Mouse (Mus musculus) embryonic facial prominence, embryonic 10.5 days (tissue): ENCODE results near the gene Pstk. TPM values are rescaled to one million over a fixed set of nuclear protein-coding genes. Genes with fewer than 3 reads are reported as not detected.
A peak's percentile ranks its signal among the peaks of the same experiment; 100 is the strongest.

Experiments
- DNase-seq: peaks from one replicate; pipeline ENCODE4 v3.0.0-alpha.2; 2017; ENCODE audit warnings: low spot score
- H3K27ac ChIP-seq: fragments of 300-500 bp; sonication (generic); replicated peaks from 2 replicates; pipeline ENCODE4 v1.5.1; 2016; ENCODE audit warnings: mild to moderate bottlenecking
- H3K27me3 ChIP-seq: fragments of 300-500 bp; sonication (generic); replicated peaks from 2 replicates; pipeline ENCODE4 v1.6.1; 2016; ENCODE audit warnings: low read depth, mild to moderate bottlenecking; ENCODE audit not compliant: poor library complexity, severe bottlenecking
- H3K36me3 ChIP-seq: fragments of 300-500 bp; sonication (generic); replicated peaks from 2 replicates; pipeline ENCODE4 v1.6.1; 2016; ENCODE audit warnings: mild to moderate bottlenecking, moderate library complexity
- H3K4me1 ChIP-seq: fragments of 300-500 bp; sonication (generic); 2 replicates; pipeline ENCODE4 v1.6.1; 2016
- H3K4me3 ChIP-seq: fragments of 300-500 bp; sonication (generic); 2 replicates; pipeline ENCODE4 v1.5.1; 2016; ENCODE audit warnings: mild to moderate bottlenecking, moderate library complexity
- H3K9me3 ChIP-seq: fragments of 300-500 bp; sonication (generic); 2 replicates; pipeline ENCODE4 v1.6.1; 2016; ENCODE audit warnings: mild to moderate bottlenecking
- WGBS: fragments of 180-500 bp; shearing (Covaris S2); methylation state at CpG from one replicate; pipeline ENCODE4 v1.1.7; 2016; 5-methylcytosine and 5-hydroxymethylcytosine counted together
- polyA plus RNA-seq: library from polyadenylated mRNA; unstranded; fragments of >200 nt; fragmentation: Nextera tagmentation; extraction: Ambion mirVana; gene quantifications from 2 replicates; pipeline ENCODE4 v1.2.1, GENCODE M21; 2016

The Pstk gene
- polyA plus RNA-seq = 71.4 and 75.2 TPM in 2 replicates

DNA sequence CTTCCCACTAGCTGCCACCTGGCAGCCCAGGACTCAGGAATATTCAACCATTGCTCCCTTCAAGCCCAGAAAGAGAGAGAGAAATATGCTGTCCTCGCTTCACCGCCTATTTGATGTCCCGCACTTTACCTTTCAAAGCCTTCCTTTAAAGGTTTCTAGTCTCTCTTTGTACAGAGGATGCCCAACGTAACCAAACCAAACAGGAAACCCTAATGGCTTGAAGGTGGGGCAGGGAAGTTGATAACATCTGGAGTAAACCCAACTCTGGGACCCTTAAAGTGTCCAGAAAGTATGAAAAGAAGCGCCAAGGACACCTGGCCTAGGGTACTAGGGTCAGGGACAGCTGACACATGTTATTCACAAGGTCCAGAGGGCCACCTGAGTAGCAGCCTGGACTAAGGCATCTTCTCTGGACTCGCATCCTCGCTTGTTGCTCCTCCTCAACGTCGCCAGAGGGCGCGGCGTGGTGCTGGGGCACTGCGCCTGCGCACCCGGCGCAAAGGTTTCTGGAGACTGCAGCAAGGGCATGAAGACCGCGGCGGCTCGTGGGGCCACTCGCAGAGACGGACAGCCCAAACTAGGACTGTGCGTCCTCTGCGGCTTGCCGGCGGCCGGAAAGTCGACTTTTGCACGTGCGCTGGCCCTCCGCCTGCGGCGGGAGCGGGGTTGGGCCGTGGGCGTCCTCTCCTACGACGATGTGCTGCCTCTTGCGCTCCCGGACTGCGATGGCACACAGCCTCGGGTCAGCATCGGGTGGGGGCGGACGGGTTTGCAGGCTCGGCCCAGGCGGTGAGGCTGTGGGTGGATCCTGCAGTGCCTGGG, at the start of gene Pstk:
Gene Pstk (plus strand): TSS at position 494 of the 822 bp plus-strand sequence.
- H3K27me3 ChIP-seq = no peaks in the 10 kb centered on the region
- peak; percentile 94 for DNase-seq
- peaks cover 19% of the 10 kb centered on the region for H3K4me1 ChIP-seq
- H3K27ac ChIP-seq = peak within 1 kb of the TSS; percentile 98
- H3K9me3 ChIP-seq = no peaks in the 10 kb centered on the region
- peak within 1 kb of the TSS; percentile 87 for H3K4me3 ChIP-seq
- 5% methylated on average over 47 of the region's 47 CpGs for WGBS
- H3K36me3 ChIP-seq = peaks cover 7% of the 10 kb centered on the region

GRCm38 (mm10) chr7:131322192-131322591, 48.7 kb upstream of the Pstk start, which contains the start of gene Cuzd1:
TSS of gene Cuzd1 (minus strand) at chr7:131322292.
- no peaks in the 10 kb centered on the region for H3K9me3 ChIP-seq
- no peak within 1 kb of the TSS for H3K4me3 ChIP-seq
- no peak within 1 kb of the TSS for H3K27ac ChIP-seq
- H3K36me3 ChIP-seq = no peaks in the 10 kb centered on the region
- WGBS = 80% methylated on average over 2 of the region's 2 CpGs
- H3K27me3 ChIP-seq = no peaks in the 10 kb centered on the region
- DNase-seq = no peak
- no peaks in the 10 kb centered on the region for H3K4me1 ChIP-seq

GRCm38 (mm10) chr7:131327054-131327453, 43.9 kb upstream of the Pstk start:
- Histone ChIP-seq H3K9me3 (no peaks in the 10 kb centered on the region), H3K36me3 (no peaks in the 10 kb centered on the region), H3K27me3 (no peaks in the 10 kb centered on the region), H3K27ac (no peak overlapping the region), H3K4me3 (no peak overlapping the region), H3K4me1 (no peaks in the 10 kb centered on the region)
- no peak for DNase-seq
- WGBS = 84% methylated on average over 5 of the region's 5 CpGs

DNA sequence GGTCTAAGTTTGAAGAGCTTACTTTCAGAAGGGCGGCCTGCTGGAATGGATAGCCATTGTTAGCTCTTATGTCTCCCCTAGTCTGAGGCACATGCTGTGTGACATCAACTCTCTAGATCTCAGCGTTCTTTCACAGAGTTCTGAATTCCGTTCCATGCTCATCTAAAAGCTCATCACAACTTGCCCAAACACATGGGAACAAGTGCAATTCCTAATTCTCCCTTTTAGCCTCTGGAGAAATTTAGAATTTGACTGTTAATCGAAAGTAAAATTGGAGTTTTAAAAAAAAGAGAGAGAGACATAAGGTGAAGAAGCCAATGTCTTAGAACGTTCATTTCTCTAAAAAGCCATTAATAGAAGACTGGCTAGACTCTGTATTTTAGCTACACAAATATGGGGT, 41.5 kb upstream of the Pstk start, which contains the start of gene Fam24b:
Gene Fam24b (minus strand): TSS at position 101 of the 400 bp plus-strand sequence.
- Histone ChIP-seq H3K4me1 (no peaks in the 10 kb centered on the region), H3K27ac (no peak within 1 kb of the TSS), H3K4me3 (no peak within 1 kb of the TSS), H3K27me3 (no peaks in the 10 kb centered on the region), H3K9me3 (no peaks in the 10 kb centered on the region), H3K36me3 (no peaks in the 10 kb centered on the region)
- 92% methylated on average over 5 of the region's 5 CpGs for WGBS
- DNase-seq = no peak

DNA sequence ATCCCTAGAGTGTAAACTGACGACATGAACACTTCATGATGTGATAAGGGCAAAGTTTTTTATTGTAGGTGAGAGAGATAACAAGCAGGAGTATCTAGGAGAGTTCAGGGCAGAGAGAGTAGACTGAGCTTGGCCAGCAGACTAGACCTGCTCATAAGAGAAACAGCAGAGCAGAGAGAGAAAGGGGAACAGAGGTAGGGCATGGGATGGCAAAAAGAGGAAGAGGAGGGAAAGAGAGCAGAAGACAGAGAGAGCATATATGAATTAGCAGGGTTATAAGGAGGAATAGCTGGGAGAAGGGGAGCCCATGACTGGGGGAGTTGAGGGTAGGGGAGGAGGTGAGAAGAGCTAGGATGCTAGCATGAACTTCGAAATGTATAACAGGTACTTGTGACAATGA, 39.3 kb upstream of the Pstk start:
- no peaks in the 10 kb centered on the region for H3K36me3 ChIP-seq
- WGBS = 79% methylated on average over 2 of the region's 2 CpGs
- no peaks in the 10 kb centered on the region for H3K27me3 ChIP-seq
- no peak overlapping the region for H3K27ac ChIP-seq
- H3K4me3 ChIP-seq = no peak overlapping the region
- no peak for DNase-seq
- H3K9me3 ChIP-seq = no peaks in the 10 kb centered on the region
- no peaks in the 10 kb centered on the region for H3K4me1 ChIP-seq

- Histone ChIP-seq H3K36me3 (peaks cover 4% of the 10 kb centered on the region), H3K9me3 (no peaks in the 10 kb centered on the region), H3K4me3 (no peak within 1 kb of the TSS), H3K27ac (no peak within 1 kb of the TSS), H3K27me3 (no peaks in the 10 kb centered on the region), H3K4me1 (no peaks in the 10 kb centered on the region)
- WGBS = 48% methylated on average over 1 of the region's 1 CpGs
- DNase-seq = no peak
Measured at GRCm38 (mm10) chr7:131333564-131333963, 37.4 kb upstream of the Pstk start, which contains the start of gene Fam24a. TSS of gene Fam24a (plus strand) at chr7:131333864.

DNA sequence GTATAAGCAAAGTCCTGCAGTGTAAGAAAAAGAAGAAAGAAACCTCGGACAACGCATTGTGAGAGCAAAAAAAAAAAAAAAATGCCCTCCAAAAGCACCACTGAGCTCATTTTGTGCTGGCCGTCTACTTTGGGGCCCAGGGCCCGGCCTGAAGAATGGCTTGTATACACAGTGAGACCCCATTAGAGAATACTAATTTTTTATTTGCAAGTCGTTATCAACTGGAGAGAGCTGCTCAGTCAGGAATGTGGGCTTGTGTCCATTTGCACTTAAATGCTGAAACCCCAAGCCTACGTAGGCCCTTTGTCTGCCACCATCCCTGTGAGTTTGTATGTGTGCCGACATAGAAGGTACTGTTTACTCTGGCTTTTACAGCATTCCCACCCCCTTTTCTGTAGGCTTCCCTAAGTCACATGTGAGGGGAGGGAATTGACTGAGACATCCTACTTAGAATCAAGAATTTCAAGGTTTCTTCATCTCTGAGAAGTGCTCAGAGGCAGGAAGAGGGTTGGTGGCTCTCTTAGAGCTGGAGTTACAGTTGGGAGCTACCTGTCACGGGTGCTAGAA, 33.4 kb upstream of the Pstk start:
- no peak for DNase-seq
- Histone ChIP-seq H3K27ac (no peak overlapping the region), H3K4me1 (no peaks in the 10 kb centered on the region), H3K4me3 (no peak overlapping the region), H3K36me3 (peaks cover 36% of the 10 kb centered on the region), H3K27me3 (no peaks in the 10 kb centered on the region), H3K9me3 (no peaks in the 10 kb centered on the region)
- WGBS = 73% methylated on average over 8 of the region's 8 CpGs

DNA sequence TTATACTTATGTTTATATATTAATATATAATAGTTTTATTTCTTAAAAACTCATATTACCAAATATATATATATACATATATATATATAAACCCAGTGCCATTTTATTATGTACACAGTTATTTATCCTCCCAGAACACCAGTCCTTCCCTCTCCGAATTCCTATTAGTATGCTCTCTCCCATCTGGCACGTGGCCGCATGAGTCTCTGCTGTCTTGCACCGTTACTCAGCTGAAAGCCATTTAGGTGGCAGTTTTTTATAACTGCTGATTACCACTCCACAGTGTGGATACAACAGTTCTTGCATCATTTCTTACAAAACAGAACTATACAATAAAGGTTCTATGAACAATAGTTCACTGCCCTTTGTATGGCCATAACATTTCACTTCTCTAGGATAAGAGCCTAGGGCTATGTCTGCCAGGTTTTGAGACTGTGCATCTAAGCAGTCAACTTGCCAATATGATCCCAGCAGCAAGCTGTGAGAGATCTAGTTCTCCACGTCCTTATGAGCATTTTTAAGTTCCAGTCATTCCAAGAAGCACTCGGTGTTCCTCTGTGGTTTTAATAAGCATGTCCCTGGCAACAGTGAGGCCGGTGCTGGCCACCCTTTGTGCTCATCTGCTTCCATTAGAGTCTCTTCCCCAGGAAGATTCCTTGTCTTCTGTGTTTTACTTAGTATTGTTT, 24.9 kb upstream of the Pstk start:
- H3K4me3 ChIP-seq = no peak overlapping the region
- no peaks in the 10 kb centered on the region for H3K4me1 ChIP-seq
- no peak for DNase-seq
- 88% methylated on average over 7 of the region's 7 CpGs for WGBS
- H3K27ac ChIP-seq = no peak overlapping the region
- no peaks in the 10 kb centered on the region for H3K9me3 ChIP-seq
- peaks cover 87% of the 10 kb centered on the region for H3K36me3 ChIP-seq
- no peaks in the 10 kb centered on the region for H3K27me3 ChIP-seq

- WGBS = 94% methylated on average over 13 of the region's 13 CpGs
- peaks cover 3% of the 10 kb centered on the region for H3K4me1 ChIP-seq
- H3K36me3 ChIP-seq = peaks cover 91% of the 10 kb centered on the region
- no peaks in the 10 kb centered on the region for H3K27me3 ChIP-seq
- H3K27ac ChIP-seq = no peak overlapping the region
- no peaks in the 10 kb centered on the region for H3K9me3 ChIP-seq
- H3K4me3 ChIP-seq = no peak overlapping the region
- DNase-seq = no peak
Measured at GRCm38 (mm10) chr7:131356105-131356504, 14.8 kb upstream of the Pstk start.

GRCm38 (mm10) chr7:131362269-131362614, 8.7 kb upstream of the Pstk start:
- H3K27ac ChIP-seq = peak overlapping the region; percentile 94
- H3K27me3 ChIP-seq = peaks cover 6% of the 10 kb centered on the region; the same call in 1 of the 2 replicates
- WGBS = under 1% methylated on average over 35 of the region's 35 CpGs
- H3K4me1 ChIP-seq = peaks cover 17% of the 10 kb centered on the region
- peaks cover 38% of the 10 kb centered on the region for H3K36me3 ChIP-seq
- no peaks in the 10 kb centered on the region for H3K9me3 ChIP-seq
- H3K4me3 ChIP-seq = peak overlapping the region; percentile 92
- DNase-seq = no peak

GRCm38 (mm10) chr7:131362615-131363300, 8.2 kb upstream of the Pstk start, which contains the start of gene 2310057M21Rik:
TSS of gene 2310057M21Rik (minus strand) at chr7:131362759.
- Histone ChIP-seq H3K4me3 (peak within 1 kb of the TSS; percentile 92), H3K9me3 (no peaks in the 10 kb centered on the region), H3K4me1 (peaks cover 17% of the 10 kb centered on the region), H3K27ac (peak within 1 kb of the TSS; percentile 94), H3K27me3 (peaks cover 6% of the 10 kb centered on the region; the same call in 1 of the 2 replicates), H3K36me3 (peaks cover 33% of the 10 kb centered on the region)
- peak; percentile 98 for DNase-seq
- WGBS = under 1% methylated on average over 55 of the region's 55 CpGs

GRCm38 (mm10) chr7:131364131-131364530, 6.8 kb upstream of the Pstk start:
- Histone ChIP-seq H3K4me1 (peaks cover 17% of the 10 kb centered on the region), H3K27ac (no peak overlapping the region), H3K36me3 (peaks cover 19% of the 10 kb centered on the region), H3K9me3 (no peaks in the 10 kb centered on the region), H3K27me3 (peaks cover 6% of the 10 kb centered on the region; the same call in 1 of the 2 replicates), H3K4me3 (no peak overlapping the region)
- WGBS = 93% methylated on average over 8 of the region's 8 CpGs
- DNase-seq = no peak
